Mouse (Mus musculus): ENCODE measurements around the gene Zc3h10.
"Not testable (repeated sequence)": the region's sequence is repeated elsewhere in the genome, so short reads cannot be mapped to it uniquely, and the experiment has no call there.

Zc3h10 gene

DNA sequence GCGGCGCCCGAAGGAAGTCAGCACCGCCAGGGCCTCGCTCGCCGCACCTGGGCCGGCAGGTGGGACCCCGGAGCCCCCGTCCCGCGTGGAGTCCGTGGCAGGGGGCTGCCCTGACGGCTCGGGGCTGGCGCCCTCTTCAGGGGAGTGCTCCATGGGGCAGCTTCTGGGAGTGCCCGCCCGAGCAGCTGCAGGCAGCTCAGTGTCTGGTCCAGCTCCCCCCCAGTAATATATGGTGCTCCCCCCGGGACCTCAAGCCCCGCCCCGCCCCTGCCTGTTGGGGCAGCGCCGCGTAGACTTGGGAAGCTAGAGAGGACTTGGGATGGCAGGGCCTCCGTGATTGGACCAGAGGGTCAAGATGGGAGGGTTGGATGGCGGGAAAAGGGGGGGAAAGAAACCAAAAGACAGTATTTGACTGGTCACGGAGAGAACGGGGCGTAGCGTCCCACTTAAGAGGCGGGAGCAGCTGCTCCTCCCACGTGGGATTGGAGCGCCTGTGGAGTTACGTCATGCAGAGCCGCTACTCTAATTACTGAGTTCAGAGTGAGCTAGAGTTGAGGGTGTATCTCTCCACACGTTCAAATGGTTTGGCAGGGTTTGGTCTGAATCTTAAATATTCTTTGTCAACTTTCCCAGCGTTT lies 21.8 kb downstream of the Zc3h10 start, which contains the start of gene Esyt1:
Gene Esyt1, minus strand, starts transcription at position 201 of the 638 bp plus-strand sequence.
- peak; percentile 98 for DNase-seq (ENCODE audit: extremely low read depth, insufficient read length, low spot score)

- peak; percentile 88 for DNase-seq (ENCODE audit: extremely low read depth, insufficient read length, low spot score)
Measured at GRCm38 (mm10) chr10:128524732-128525662, 22.6 kb downstream of the Zc3h10 start.

- DNase-seq (ENCODE audit: extremely low read depth, insufficient read length, low spot score) = no peak
Measured at GRCm38 (mm10) chr10:128524111-128524731, 23.4 kb downstream of the Zc3h10 start.

GRCm38 (mm10) chr10:128522351-128522750 lies 25.2 kb downstream of the Zc3h10 start:
- no peak for DNase-seq (ENCODE audit: extremely low read depth, insufficient read length, low spot score)

- no peak for DNase-seq (ENCODE audit: extremely low read depth, insufficient read length, low spot score)
Measured at GRCm38 (mm10) chr10:128520591-128520990, 27.0 kb downstream of the Zc3h10 start.

DNA sequence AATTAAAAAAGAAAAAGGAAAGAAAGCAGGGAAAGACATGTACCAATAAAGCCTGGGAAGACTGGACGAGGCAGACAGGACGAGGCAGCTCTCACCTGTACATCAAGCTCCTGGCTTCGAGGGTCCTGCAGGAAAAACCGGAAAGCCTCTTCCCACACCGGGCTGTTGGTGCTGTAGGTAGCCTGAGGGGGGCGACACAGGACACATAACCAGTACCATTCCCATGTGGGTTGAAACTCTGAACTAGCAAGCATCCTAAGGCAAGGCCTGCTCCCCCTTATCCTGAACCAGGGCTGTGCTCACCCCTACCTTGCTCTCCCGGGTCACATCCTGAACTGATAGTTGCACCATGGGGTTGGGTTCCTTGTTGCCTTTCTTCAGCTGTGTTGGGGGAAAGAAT lies 28.7 kb downstream of the Zc3h10 start:
- peak; percentile 42 for DNase-seq (ENCODE audit: extremely low read depth, insufficient read length, low spot score)

GRCm38 (mm10) chr10:128516677-128517076 lies 30.9 kb downstream of the Zc3h10 start:
- DNase-seq (ENCODE audit: extremely low read depth, insufficient read length, low spot score) = peak; percentile 39

- DNase-seq (ENCODE audit: extremely low read depth, insufficient read length, low spot score) = no peak
Measured at GRCm38 (mm10) chr10:128516029-128516428, 31.5 kb downstream of the Zc3h10 start.

DNA sequence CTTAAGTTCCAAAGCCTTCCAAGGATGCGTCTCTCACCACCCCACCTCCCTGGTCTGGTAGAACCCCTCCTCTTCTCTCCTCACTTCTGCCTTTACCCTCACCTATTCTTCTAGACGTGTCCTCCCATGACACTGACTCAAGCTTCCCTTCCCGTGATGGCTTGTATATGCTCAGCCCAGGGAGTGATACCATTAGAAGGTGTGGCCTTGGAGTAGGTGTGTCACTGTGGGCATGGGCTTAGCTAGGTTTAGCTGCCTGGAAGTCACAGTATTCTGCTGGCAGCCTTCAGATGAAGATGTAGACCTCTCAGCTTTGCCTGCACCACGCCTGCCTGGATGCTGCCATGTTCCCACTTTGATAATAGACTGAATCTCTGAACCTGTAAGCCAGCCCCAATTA lies 32.5 kb downstream of the Zc3h10 start:
- no peak for DNase-seq (ENCODE audit: extremely low read depth, insufficient read length, low spot score)

GRCm38 (mm10) chr10:128511761-128512160 lies 35.8 kb downstream of the Zc3h10 start:
- no peak for DNase-seq (ENCODE audit: extremely low read depth, insufficient read length, low spot score)

GRCm38 (mm10) chr10:128511189-128511588 lies 36.4 kb downstream of the Zc3h10 start:
- no peak for DNase-seq (ENCODE audit: extremely low read depth, insufficient read length, low spot score)

DNA sequence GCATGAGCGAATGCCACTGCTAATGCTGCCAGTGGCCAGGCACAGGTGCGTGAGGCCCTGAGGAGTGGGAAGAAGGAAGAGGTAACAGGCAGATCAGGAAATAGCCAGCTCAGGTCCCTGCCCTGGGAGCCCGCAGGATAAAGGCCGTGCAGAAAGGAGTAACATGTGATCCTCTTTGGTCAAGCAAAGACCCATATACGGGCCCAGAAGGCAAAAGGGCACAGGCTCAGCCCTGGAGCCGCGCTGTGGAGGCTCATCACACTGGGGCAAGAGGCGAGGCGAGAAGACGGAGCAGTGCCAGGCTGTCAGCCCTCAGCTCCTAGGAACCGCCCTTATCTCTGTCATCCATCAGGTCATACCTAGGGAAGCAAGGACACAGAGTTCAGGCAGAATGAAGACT lies 37.3 kb downstream of the Zc3h10 start:
- no peak for DNase-seq (ENCODE audit: extremely low read depth, insufficient read length, low spot score)

- no peak for DNase-seq (ENCODE audit: extremely low read depth, insufficient read length, low spot score)
Measured at GRCm38 (mm10) chr10:128509831-128510230, 37.7 kb downstream of the Zc3h10 start.

DNA sequence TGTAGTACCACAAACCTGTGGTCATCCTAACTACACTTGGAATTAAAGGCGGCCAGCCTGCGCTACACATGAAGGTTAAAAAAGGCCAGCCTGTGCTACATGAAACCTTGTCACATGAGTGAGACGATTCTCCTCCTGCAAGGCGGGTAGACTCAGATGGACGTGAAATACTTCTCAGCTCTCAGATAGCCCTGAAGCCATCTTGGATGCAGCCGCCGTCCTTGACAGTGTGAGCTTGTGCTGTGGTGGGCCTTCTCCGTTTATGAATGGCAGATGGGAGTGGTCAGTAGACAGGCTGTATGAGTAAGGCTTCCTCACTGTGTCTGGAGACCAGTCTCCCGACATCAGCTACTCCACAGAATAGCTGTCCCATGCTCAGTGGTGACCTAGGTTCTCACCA lies 38.4 kb downstream of the Zc3h10 start:
- DNase-seq (ENCODE audit: extremely low read depth, insufficient read length, low spot score) = no peak

GRCm38 (mm10) chr10:128508260-128508659 lies 39.3 kb downstream of the Zc3h10 start:
- DNase-seq (ENCODE audit: extremely low read depth, insufficient read length, low spot score) = no peak

DNA sequence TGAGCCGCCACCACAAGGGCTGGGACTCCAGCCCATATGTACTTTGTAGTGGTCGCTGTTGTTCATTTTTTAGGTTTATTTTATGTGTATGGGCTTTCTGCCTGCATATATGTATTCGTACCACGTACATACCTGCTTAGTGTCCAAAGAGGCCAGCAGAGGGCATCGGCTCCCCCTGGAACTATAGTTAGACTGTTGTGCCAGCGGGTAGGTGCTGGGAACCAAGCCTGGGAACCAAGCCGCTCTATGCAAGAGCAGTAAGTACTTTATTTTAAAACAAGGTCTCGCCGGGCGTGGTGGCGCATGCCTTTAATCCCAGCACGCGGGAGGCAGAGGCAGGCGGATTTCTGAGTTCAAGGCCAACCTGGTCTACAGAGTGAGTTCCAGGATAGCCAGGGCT lies 41.6 kb downstream of the Zc3h10 start:
- no peak for DNase-seq (ENCODE audit: extremely low read depth, insufficient read length, low spot score)

DNA sequence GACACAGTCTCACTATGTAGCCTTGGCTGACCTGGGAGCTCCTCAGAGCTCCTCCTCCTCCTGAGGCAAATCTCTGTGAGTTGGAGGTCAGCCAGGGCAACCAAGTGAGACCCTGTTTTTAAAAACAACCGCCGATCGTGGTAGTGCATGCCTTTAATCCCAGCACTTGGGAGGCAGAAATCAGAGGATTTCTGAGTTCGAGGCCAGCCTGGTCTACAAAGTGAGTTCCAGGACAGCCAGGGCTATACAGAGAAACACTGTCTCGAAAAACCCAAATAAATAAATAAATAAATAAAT lies 42.3 kb downstream of the Zc3h10 start:
- DNase-seq (ENCODE audit: extremely low read depth, insufficient read length, low spot score) = not testable (repeated sequence)

GRCm38 (mm10) chr10:128504641-128505370 lies 42.8 kb downstream of the Zc3h10 start:
- no peak for DNase-seq (ENCODE audit: extremely low read depth, insufficient read length, low spot score)

GRCm38 (mm10) chr10:128504012-128504411 lies 43.6 kb downstream of the Zc3h10 start:
- DNase-seq (ENCODE audit: extremely low read depth, insufficient read length, low spot score) = no peak

GRCm38 (mm10) chr10:128503532-128503931 lies 44.0 kb downstream of the Zc3h10 start:
- no peak for DNase-seq (ENCODE audit: extremely low read depth, insufficient read length, low spot score)

- no peak for DNase-seq (ENCODE audit: extremely low read depth, insufficient read length, low spot score)
Measured at GRCm38 (mm10) chr10:128502341-128502740, 45.2 kb downstream of the Zc3h10 start.
